Mouse (Mus musculus): ENCODE data around the gene Cabp1. TPM values are rescaled to one million over a fixed set of nuclear protein-coding genes. Genes with fewer than 3 reads are reported as not detected.

The Cabp1 gene
- polyA plus RNA-seq, 1 experiment from 2014 or later: 1.2 TPM

DNA sequence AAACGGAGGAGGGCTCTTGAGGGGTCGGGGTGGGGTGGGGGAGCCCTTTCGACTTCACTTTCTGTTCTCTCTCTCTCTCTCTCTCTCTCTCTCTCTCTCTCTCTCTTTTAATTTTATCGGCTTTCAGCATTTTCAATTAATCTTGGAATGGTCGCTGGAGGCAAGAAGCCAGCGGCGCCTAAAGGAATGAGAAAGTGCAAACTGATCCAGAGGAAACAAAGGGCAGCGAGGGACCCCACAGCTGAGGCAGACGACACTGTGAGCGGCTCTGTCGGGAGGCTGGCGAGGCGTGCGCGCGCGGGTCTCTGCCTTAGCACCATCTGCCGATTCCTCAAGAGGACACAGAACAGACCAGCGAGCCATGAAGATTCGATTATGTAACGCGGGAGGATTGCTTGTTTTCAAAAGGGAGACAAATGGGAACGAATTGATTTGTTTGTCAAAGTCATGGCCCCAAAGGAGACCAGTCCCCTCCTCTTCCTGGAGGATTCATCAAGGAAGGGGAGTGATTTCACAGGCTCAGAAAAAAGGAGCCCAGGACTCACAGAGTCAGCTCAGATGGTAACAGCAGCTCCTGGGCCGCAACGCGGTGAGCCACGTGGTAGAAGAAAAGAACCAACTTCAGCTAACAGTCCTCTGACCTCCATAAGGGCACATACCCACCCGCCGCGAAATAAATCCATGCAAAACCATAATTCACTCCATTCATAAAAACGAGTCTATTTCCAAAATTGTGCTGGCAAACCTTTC lies 10.6 kb upstream of the Cabp1 start:
- peaks cover 5% of the 10 kb centered on the region; the same call in 1 of the 2 replicates for H3K4me1 ChIP-seq (ENCODE audit: control insufficient read depth, insufficient read depth, low read length)
- DNase-seq (ENCODE audit: low spot score) (peak; percentile 73), ATAC-seq (ENCODE audit: insufficient number of reproducible peaks, low FRiP score, low TSS enrichment, low read depth) (no peak)
- 5% methylated on average over 31 of the region's 31 CpGs for WGBS
- no peaks in the 10 kb centered on the region for H3K27me3 ChIP-seq (ENCODE audit: control insufficient read depth, insufficient read depth, low read length)
- no peak overlapping the region for H3K27ac ChIP-seq (replicated peaks; ENCODE audit: low read depth, low read length)
- no peaks in the 10 kb centered on the region for H3K9me3 ChIP-seq (ENCODE audit: control insufficient read depth, low read length)
- H3K4me3 ChIP-seq (ENCODE audit: low read depth, low read length): peak overlapping the region; percentile 17
- H3K9ac ChIP-seq (ENCODE audit: low read length): peak overlapping the region; percentile 53
- peak overlapping the region; percentile 48 for H3K4me2 ChIP-seq (ENCODE audit: low read depth, severe bottlenecking)
- no peaks in the 10 kb centered on the region for H3K36me3 ChIP-seq (ENCODE audit: control insufficient read depth, insufficient read depth, low read length)

DNA sequence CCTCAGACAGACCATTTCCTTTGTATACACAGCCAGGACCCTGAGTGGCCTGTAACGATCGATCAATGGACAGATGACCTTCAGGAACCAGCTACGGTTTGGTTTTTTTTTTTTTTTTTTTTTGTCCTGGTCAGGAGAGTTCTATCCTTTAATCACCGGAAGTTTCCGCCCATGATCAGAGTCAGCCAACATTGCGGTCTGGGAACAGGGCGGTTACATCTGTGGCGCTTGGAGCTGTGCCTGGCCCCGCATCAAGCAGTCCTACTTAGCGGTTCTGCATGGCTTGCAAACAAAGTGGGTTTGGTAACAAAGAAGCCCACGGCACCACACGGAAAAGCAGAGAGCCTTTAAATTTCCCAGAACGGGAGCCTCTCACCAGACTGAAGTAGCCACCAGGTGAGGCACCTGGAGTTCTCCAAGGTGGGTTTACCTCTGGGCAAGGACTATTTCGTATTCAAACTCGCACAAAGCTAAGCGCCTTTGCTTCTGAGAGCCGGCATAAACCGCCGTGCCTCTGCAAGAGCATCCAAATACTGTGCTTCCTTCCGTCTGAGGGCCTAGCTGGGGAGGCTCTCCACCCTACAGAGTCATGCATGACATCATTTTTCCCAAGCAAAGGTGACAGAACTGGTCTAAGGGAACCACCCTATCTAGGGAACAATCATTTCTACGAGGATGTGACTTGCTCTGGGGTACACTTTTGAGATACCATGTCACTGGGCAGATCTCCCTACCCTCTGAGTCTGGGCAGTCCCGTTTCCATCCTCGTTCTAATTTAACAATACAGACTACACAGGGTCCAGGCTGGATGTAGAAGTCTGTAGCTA lies 9.8 kb upstream of the Cabp1 start:
- H3K27me3 ChIP-seq (ENCODE audit: control insufficient read depth, insufficient read depth, low read length): no peaks in the 10 kb centered on the region
- peak overlapping the region; percentile 17; the same call in 1 of the 2 replicates for H3K4me3 ChIP-seq (ENCODE audit: low read depth, low read length)
- H3K9me3 ChIP-seq (ENCODE audit: control insufficient read depth, low read length): no peaks in the 10 kb centered on the region; the same call in 1 of the 2 replicates
- no peak overlapping the region for H3K27ac ChIP-seq (replicated peaks; ENCODE audit: low read depth, low read length)
- DNase-seq (ENCODE audit: low spot score) (peak; percentile 48), ATAC-seq (ENCODE audit: insufficient number of reproducible peaks, low FRiP score, low TSS enrichment, low read depth) (peak; percentile 31; the same call in 1 of the 2 replicates)
- no peaks in the 10 kb centered on the region for H3K36me3 ChIP-seq (ENCODE audit: control insufficient read depth, insufficient read depth, low read length)
- H3K9ac ChIP-seq (ENCODE audit: low read length): peak overlapping the region; percentile 53
- peak overlapping the region; percentile 48 for H3K4me2 ChIP-seq (ENCODE audit: low read depth, severe bottlenecking)
- 21% methylated on average over 23 of the region's 23 CpGs for WGBS
- H3K4me1 ChIP-seq (ENCODE audit: control insufficient read depth, insufficient read depth, low read length): peaks cover 5% of the 10 kb centered on the region; the same call in 1 of the 2 replicates

DNA sequence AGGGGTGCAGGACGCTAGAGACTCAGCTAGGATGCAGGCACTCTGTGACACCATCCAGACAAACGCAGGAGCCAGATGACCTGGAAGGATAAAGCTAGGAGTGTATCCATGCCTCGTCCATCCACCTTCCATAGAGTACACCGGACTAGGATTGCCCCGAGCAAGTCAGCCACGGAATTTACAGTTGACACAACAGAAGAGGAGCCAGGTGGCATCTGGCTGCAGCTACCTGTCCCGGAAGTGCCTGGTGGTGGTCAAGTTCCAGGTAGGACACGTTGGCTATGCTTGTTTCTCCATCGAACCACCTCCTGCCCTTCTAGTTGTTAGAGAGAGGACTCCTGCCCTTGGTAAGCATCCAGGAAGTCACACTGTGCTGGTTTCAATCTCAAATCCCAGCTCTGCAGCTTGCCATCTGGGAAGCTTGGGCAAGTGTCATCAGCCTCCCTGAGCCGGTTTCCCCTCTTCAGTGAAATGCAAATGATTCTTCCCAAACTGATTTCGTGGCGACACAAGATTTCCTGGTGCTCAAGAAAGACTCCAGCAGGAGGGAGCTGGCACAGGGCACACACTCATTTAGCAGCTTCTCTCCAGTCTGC lies 543 bp upstream of the Cabp1 start:
- no peak overlapping the region for H3K27ac ChIP-seq (replicated peaks; ENCODE audit: low read depth, low read length)
- no peaks in the 10 kb centered on the region; the same call in 1 of the 2 replicates for H3K9me3 ChIP-seq (ENCODE audit: control insufficient read depth, low read length)
- H3K4me2 ChIP-seq (ENCODE audit: low read depth, severe bottlenecking): peak overlapping the region; percentile 100
- no peaks in the 10 kb centered on the region for H3K36me3 ChIP-seq (ENCODE audit: control insufficient read depth, insufficient read depth, low read length)
- H3K4me3 ChIP-seq (ENCODE audit: low read depth, low read length): peak overlapping the region; percentile 54
- H3K9ac ChIP-seq (ENCODE audit: low read length): no peak overlapping the region; the same call in 1 of the 2 replicates
- no peak for ATAC-seq (ENCODE audit: insufficient number of reproducible peaks, low FRiP score, low TSS enrichment, low read depth)
- H3K27me3 ChIP-seq (ENCODE audit: control insufficient read depth, insufficient read depth, low read length): peaks cover 22% of the 10 kb centered on the region
- H3K4me1 ChIP-seq (ENCODE audit: control insufficient read depth, insufficient read depth, low read length): peaks cover 30% of the 10 kb centered on the region
- 2% methylated on average over 12 of the region's 12 CpGs for WGBS
- DNase-seq (ENCODE audit: low spot score): no peak

DNA sequence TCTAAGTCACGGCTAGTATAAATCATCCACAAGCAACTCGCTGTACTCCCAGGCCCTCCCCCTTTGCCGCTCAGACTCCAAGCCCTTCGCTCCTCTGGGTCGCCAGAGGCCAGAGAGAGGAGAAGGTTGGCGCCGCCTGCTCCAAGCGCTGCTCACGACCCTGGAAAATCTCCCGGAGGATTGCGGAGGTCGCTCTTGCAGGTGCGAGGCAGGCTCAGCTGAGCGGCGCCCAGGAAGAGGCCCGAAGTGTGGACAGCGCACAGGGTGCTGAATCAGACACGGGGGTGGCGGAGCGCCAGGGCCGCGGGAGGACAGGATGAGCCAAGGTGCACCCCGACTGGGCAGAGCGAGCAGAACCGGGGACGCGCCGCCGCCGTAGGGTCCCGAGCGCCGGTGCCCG lies 955 bp downstream of the Cabp1 start:
- no peak overlapping the region for H3K27ac ChIP-seq (replicated peaks; ENCODE audit: low read depth, low read length)
- ATAC-seq (ENCODE audit: insufficient number of reproducible peaks, low FRiP score, low TSS enrichment, low read depth): no peak
- H3K4me3 ChIP-seq (ENCODE audit: low read depth, low read length): peak overlapping the region; percentile 54

DNA sequence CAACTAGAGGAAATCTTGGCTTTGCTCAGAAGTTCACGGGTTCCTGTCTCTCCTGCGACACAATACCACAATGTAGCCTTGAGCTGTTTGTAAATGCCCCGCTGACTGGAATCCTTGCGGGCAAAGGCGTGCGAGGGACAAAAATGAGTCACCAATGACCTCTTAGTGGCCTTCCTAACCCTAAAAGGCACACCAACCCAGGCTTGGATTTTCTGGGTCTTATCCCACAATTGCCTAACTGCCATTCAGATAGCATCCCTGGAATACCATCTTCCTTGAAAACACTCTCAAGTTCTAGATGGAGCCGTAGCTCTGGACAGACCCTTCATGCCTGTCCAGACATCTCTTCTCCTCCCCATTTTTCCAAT lies 1.4 kb downstream of the Cabp1 start:
- no peaks in the 10 kb centered on the region for H3K36me3 ChIP-seq (ENCODE audit: control insufficient read depth, insufficient read depth, low read length)
- H3K9ac ChIP-seq (ENCODE audit: low read length): 0 out of 2 replicates have a peak overlapping the region, but pooled peaks have one; percentile 55
- DNase-seq (ENCODE audit: low spot score) (no peak), ATAC-seq (ENCODE audit: insufficient number of reproducible peaks, low FRiP score, low TSS enrichment, low read depth) (no peak)
- H3K27ac ChIP-seq (replicated peaks; ENCODE audit: low read depth, low read length): no peak overlapping the region
- 17% methylated on average over 7 of the region's 7 CpGs for WGBS
- peak overlapping the region; percentile 54; the same call in 1 of the 2 replicates for H3K4me3 ChIP-seq (ENCODE audit: low read depth, low read length)
- no peaks in the 10 kb centered on the region for H3K9me3 ChIP-seq (ENCODE audit: control insufficient read depth, low read length)
- H3K4me1 ChIP-seq (ENCODE audit: control insufficient read depth, insufficient read depth, low read length): peaks cover 30% of the 10 kb centered on the region
- H3K4me2 ChIP-seq (ENCODE audit: low read depth, severe bottlenecking): peak overlapping the region; percentile 100
- H3K27me3 ChIP-seq (ENCODE audit: control insufficient read depth, insufficient read depth, low read length): peaks cover 22% of the 10 kb centered on the region

More for the DNA sequence above, 955 bp downstream of the Cabp1 start:
- Histone ChIP-seq H3K36me3 (ENCODE audit: control insufficient read depth, insufficient read depth, low read length) (no peaks in the 10 kb centered on the region), H3K27me3 (ENCODE audit: control insufficient read depth, insufficient read depth, low read length) (peaks cover 22% of the 10 kb centered on the region), H3K4me2 (ENCODE audit: low read depth, severe bottlenecking) (peak overlapping the region; percentile 100), H3K4me1 (ENCODE audit: control insufficient read depth, insufficient read depth, low read length) (peaks cover 30% of the 10 kb centered on the region), H3K9me3 (ENCODE audit: control insufficient read depth, low read length) (no peaks in the 10 kb centered on the region), H3K9ac (ENCODE audit: low read length) (peak overlapping the region; percentile 55)
- under 1% methylated on average over 34 of the region's 34 CpGs for WGBS
- DNase-seq (ENCODE audit: low spot score): peak; percentile 64

DNA sequence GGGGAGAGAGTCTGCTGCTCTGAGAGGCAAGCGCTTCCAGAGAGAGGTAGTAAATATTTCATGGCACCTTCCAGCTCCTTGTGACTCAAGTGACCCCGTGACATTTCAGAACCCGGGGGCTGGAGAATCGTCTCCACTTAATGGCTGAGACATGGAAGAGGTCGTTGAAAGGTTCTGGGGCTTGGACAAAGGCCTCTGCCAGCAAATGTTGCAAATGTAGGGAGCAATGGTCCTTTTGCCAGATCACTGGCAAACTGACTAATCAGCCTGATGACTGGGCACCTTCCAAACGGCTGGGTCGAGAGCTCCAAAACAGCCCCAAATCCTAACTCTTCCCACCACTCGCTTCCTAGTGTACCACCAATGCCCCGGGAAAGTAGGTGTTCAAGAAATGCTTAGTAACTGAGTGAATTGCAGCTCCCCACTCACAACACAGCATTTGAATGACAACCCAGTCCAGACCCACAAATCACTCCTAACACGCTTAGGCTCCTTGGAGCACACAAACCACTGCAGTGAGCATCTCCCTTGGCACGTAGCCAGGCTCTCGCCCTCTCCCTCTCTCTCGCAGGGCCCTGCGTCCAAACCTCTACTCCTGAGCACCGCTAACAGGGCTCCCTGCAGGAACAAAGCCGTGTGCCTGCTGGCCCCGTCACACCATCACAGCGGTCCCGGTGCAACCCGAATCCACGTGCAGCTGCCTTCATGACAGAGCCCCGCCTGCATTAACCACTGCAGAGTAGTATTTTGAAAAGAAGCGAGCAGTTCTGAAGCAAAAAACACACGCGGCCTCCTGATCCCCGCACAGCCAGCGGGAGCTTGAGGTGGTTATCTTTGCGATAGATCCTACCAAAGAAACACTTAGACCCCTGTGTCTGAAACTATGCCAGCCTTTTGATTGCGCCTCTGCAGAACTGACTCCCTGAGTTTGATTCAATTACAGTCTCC lies 2.0 kb downstream of the Cabp1 start:
- 5% methylated on average over 29 of the region's 29 CpGs for WGBS
- no peak overlapping the region for H3K27ac ChIP-seq (replicated peaks; ENCODE audit: low read depth, low read length)
- H3K36me3 ChIP-seq (ENCODE audit: control insufficient read depth, insufficient read depth, low read length): no peaks in the 10 kb centered on the region
- peak; percentile 62 for DNase-seq (ENCODE audit: low spot score)
- peaks cover 36% of the 10 kb centered on the region for H3K4me1 ChIP-seq (ENCODE audit: control insufficient read depth, insufficient read depth, low read length)
- H3K9me3 ChIP-seq (ENCODE audit: control insufficient read depth, low read length): no peaks in the 10 kb centered on the region
- no peak for ATAC-seq (ENCODE audit: insufficient number of reproducible peaks, low FRiP score, low TSS enrichment, low read depth)
- no peak overlapping the region for H3K4me3 ChIP-seq (ENCODE audit: low read depth, low read length)
- no peak overlapping the region for H3K9ac ChIP-seq (ENCODE audit: low read length)
- H3K27me3 ChIP-seq (ENCODE audit: control insufficient read depth, insufficient read depth, low read length): peaks cover 22% of the 10 kb centered on the region
- peak overlapping the region; percentile 100; the same call in 1 of the 2 replicates for H3K4me2 ChIP-seq (ENCODE audit: low read depth, severe bottlenecking)

DNA sequence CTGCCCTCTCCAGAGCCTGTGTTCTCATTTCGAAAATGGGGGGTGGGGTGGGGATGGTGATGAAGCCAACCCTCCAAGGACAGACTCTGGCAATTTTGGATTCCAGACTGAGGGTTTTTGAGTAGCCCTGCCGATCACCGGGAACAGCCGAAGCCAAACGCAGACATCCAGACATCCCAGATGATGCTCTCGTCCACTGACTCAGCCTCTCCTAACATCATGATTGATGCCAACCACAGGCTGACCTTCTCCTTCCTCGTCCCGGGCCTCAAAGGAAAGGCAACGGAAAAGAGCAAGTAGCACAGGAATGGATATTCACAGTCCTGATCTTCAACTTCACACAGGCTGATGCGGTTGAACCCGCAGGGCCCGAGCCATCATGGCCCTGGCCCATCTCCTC lies 4.1 kb downstream of the Cabp1 start:
- 55% methylated on average over 12 of the region's 12 CpGs for WGBS
- H3K9ac ChIP-seq (ENCODE audit: low read length): no peak overlapping the region
- no peak overlapping the region; the same call in 1 of the 2 replicates for H3K4me2 ChIP-seq (ENCODE audit: low read depth, severe bottlenecking)
- DNase-seq (ENCODE audit: low spot score) (no peak), ATAC-seq (ENCODE audit: insufficient number of reproducible peaks, low FRiP score, low TSS enrichment, low read depth) (no peak)
- H3K4me3 ChIP-seq (ENCODE audit: low read depth, low read length): no peak overlapping the region
- H3K27me3 ChIP-seq (ENCODE audit: control insufficient read depth, insufficient read depth, low read length): peaks cover 22% of the 10 kb centered on the region
- H3K27ac ChIP-seq (replicated peaks; ENCODE audit: low read depth, low read length): no peak overlapping the region
- H3K36me3 ChIP-seq (ENCODE audit: control insufficient read depth, insufficient read depth, low read length): no peaks in the 10 kb centered on the region
- H3K4me1 ChIP-seq (ENCODE audit: control insufficient read depth, insufficient read depth, low read length): peaks cover 38% of the 10 kb centered on the region
- no peaks in the 10 kb centered on the region for H3K9me3 ChIP-seq (ENCODE audit: control insufficient read depth, low read length)
